Mouse (Mus musculus): ENCODE measurements around the gene Dusp11. TPM values are rescaled to one million over a fixed set of nuclear protein-coding genes. Genes with fewer than 3 reads are reported as not detected.
"Not testable (repeated sequence)": the region's sequence is repeated elsewhere in the genome, so short reads cannot be mapped to it uniquely, and the experiment has no call there.

Dusp11 gene
- polyA plus RNA-seq, 1 experiment: 157 TPM

DNA sequence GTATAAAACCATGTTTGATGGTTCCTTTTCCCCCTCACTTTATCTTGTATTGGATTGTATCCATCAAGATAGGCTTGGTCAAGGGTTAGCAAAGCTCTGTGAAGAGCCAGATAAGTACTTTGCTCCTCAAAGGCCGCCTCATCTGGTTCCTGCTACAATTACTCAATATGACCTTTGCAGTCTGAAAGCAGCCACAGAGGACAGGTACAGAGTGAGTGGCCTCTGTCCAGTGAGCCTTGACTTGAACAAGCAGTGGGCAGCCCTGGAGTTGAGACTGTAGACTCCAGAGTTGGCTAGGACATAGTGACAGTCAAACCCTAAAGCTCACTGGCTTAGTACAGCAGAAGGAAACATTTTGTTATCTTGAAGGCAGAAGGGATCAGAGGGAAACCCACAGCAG lies 32.2 kb downstream of the Dusp11 start:
- no peak for DNase-seq (ENCODE audit: low read depth)
- TF ChIP-seq CTCF (IDR thresholded peaks at IDR 0.05; ENCODE audit: borderline replicate concordance, extremely low read depth, insufficient read depth, insufficient read length): no peak

GRCm38 (mm10) chr6:85927476-85928464 lies 33.7 kb downstream of the Dusp11 start:
- TF ChIP-seq CTCF (IDR thresholded peaks at IDR 0.05; ENCODE audit: borderline replicate concordance, extremely low read depth, insufficient read depth, insufficient read length): no peak
- DNase-seq (ENCODE audit: low read depth): no peak

DNA sequence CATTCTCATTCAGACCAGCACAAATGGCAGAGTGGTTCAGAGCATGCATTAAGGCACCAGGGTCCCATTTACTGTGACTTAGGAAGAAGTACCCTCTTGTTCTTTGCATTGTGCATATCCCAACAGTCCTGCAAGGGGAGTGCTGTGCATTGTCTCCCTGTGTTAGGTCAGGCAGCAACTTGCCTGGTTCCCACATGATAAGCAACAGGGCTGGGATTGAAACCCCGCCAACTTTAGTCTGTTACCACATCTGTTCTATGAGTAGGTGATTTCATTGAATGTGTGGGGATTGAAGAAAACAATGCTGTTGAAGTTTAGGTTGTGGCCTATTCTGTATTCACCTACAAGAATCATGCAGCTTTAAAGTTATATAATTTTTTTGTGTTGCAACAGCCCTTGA lies 34.8 kb downstream of the Dusp11 start:
- DNase-seq (ENCODE audit: low read depth): no peak
- TF ChIP-seq CTCF (IDR thresholded peaks at IDR 0.05; ENCODE audit: borderline replicate concordance, extremely low read depth, insufficient read depth, insufficient read length): no peak
- TF ChIP-seq POLR2A (IDR thresholded peaks at IDR 0.05; ENCODE audit: borderline replicate concordance, extremely low read depth, insufficient read depth, insufficient read length, poor library complexity, severe bottlenecking): no peak

GRCm38 (mm10) chr6:85923643-85924042 lies 37.8 kb downstream of the Dusp11 start:
- TF ChIP-seq CTCF (IDR thresholded peaks at IDR 0.05; ENCODE audit: borderline replicate concordance, extremely low read depth, insufficient read depth, insufficient read length) (no peak), POLR2A (IDR thresholded peaks at IDR 0.05; ENCODE audit: borderline replicate concordance, extremely low read depth, insufficient read depth, insufficient read length, poor library complexity, severe bottlenecking) (no peak)
- DNase-seq (ENCODE audit: low read depth): no peak

DNA sequence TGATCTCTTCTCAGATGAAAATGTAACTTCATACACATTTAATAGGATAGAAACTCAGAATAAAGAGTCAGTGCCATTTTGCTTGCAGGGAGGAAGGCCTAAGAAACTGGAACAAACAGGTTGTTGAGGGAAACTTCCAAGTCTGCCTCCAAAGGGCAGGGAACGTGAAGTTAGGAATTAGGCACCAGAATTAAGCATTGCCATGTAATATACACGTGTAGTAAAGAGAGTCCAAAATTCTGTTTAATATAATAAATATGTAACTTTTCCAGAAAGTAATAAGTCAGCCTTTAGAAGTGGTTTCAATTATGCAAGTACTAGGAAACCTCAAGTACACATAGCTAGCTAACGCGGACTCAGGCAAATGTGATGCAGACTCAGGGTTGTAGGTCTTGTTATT lies 42.1 kb downstream of the Dusp11 start:
- no peak for TF ChIP-seq POLR2A (IDR thresholded peaks at IDR 0.05; ENCODE audit: borderline replicate concordance, extremely low read depth, insufficient read depth, insufficient read length, poor library complexity, severe bottlenecking)
- TF ChIP-seq CTCF (IDR thresholded peaks at IDR 0.05; ENCODE audit: borderline replicate concordance, extremely low read depth, insufficient read depth, insufficient read length): no peak
- DNase-seq (ENCODE audit: low read depth): no peak

- not testable (repeated sequence) for DNase-seq (ENCODE audit: low read depth)
Observed at GRCm38 (mm10) chr6:85918341-85918740, 43.1 kb downstream of the Dusp11 start.

DNA sequence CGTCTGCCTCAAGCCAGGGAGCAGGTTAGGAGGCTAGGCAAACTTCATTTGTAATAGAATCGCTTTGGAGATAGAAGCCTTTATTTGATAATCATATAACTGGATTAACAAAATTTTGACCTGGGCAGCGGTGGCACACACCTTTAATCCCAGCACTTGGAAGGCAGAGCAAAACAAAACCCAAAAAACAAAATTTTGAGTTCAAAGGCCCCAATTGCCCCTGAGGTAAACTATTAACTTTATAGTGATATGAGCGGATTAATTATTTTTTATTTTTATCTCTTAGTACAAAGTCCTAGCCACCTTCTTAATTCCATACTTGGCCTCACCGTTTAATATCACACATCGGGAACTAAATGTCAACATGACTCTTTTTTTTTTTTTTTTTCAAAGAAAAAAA lies 44.9 kb downstream of the Dusp11 start:
- no peak for DNase-seq (ENCODE audit: low read depth)
- TF ChIP-seq CTCF (IDR thresholded peaks at IDR 0.05; ENCODE audit: borderline replicate concordance, extremely low read depth, insufficient read depth, insufficient read length) (no peak), POLR2A (IDR thresholded peaks at IDR 0.05; ENCODE audit: borderline replicate concordance, extremely low read depth, insufficient read depth, insufficient read length, poor library complexity, severe bottlenecking) (no peak)

- DNase-seq (ENCODE audit: low read depth): peak; percentile 96
- TF ChIP-seq CTCF (IDR thresholded peaks at IDR 0.05; ENCODE audit: borderline replicate concordance, extremely low read depth, insufficient read depth, insufficient read length) (peak; percentile 34; the same call in 1 of the 2 replicates), POLR2A (IDR thresholded peaks at IDR 0.05; ENCODE audit: borderline replicate concordance, extremely low read depth, insufficient read depth, insufficient read length, poor library complexity, severe bottlenecking) (0 out of 2 replicates have a peak, but pooled peaks have one; percentile 20)
Observed at GRCm38 (mm10) chr6:85915539-85916513, 45.6 kb downstream of the Dusp11 start, which contains the start of gene Nat8f1. Gene Nat8f1 (minus strand): TSS chr6:85915687.

DNA sequence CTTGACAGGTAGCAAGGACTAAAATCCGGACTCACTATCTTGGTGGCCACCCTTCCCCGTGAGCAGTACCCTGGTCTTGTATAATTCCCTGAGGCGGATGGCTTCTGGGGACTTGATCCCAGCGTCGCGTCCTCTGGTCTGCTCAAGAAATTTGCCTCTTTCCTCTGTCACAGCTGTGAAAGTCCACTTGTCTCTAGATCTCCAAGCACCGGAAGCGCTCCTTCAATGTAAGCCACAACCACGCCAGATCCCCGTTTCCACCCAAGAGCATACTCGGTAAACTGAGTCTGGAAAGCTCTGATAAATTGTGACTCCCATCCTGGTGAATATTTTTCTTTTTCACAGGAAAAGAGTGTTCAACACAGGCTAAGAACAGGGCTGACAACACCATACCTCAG lies 46.3 kb downstream of the Dusp11 start:
- DNase-seq (ENCODE audit: low read depth): no peak
- TF ChIP-seq POLR2A (IDR thresholded peaks at IDR 0.05; ENCODE audit: borderline replicate concordance, extremely low read depth, insufficient read depth, insufficient read length, poor library complexity, severe bottlenecking): no peak
- TF ChIP-seq CTCF (IDR thresholded peaks at IDR 0.05; ENCODE audit: borderline replicate concordance, extremely low read depth, insufficient read depth, insufficient read length): no peak

DNA sequence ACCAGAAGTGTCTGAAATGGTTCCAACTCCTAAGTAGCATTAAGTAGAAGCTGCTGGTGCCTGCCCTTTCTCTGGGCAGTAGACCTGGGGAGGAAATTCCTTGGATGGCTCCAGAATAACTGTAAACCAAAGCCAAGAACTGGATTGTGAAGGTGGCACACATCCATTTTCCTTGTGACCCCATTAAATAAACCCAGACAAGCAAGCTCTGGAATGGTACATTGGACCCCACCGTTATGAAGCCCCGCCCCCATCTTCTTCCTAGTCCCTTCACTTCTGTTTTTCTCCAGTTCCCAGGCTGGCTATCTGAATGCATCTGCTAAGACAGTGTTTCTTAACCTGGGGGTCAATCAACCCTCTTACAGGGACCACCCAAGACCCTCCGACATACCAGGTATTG lies 49.9 kb downstream of the Dusp11 start, which contains the start of gene Tprkb:
Gene Tprkb, plus strand, starts transcription at position 279 of the 400 bp plus-strand sequence.
- DNase-seq (ENCODE audit: low read depth): no peak
- TF ChIP-seq POLR2A (IDR thresholded peaks at IDR 0.05; ENCODE audit: borderline replicate concordance, extremely low read depth, insufficient read depth, insufficient read length, poor library complexity, severe bottlenecking) (no peak), CTCF (IDR thresholded peaks at IDR 0.05; ENCODE audit: borderline replicate concordance, extremely low read depth, insufficient read depth, insufficient read length) (no peak)

GRCm38 (mm10) chr6:85909704-85910103 lies 51.8 kb downstream of the Dusp11 start:
- TF ChIP-seq CTCF (IDR thresholded peaks at IDR 0.05; ENCODE audit: borderline replicate concordance, extremely low read depth, insufficient read depth, insufficient read length) (no peak), POLR2A (IDR thresholded peaks at IDR 0.05; ENCODE audit: borderline replicate concordance, extremely low read depth, insufficient read depth, insufficient read length, poor library complexity, severe bottlenecking) (no peak)
- DNase-seq (ENCODE audit: low read depth): no peak
